Mouse (Mus musculus) spleen, adult 2 months (tissue): Measurements from ENCODE around the gene Pstpip1.

Experiments
- CTCF ChIP-seq: fragments of 200-500 bp; IDR thresholded peaks from 2 replicates; pipeline ENCODE4 v1.5.1; 2011; ENCODE audit warnings: mild to moderate bottlenecking, inconsistent platforms; ENCODE audit not compliant: insufficient read depth, insufficient read length, insufficient replicate concordance; ENCODE audit errors: extremely low read depth
- POLR2A ChIP-seq: fragments of 200-500 bp; IDR thresholded peaks from 2 replicates; pipeline ENCODE4 v1.6.1; 2011; ENCODE audit warnings: low read depth, low read length, inconsistent platforms

- TF ChIP-seq CTCF: no peak
- TF ChIP-seq POLR2A: no peak
Measured at GRCm38 (mm10) chr9:56062336-56062735, 27.4 kb upstream of the Pstpip1 start.
